Mouse (Mus musculus) intestine, embryonic 16.5 days (tissue): ENCODE measurements around the gene Zfp219. TPM values are rescaled to one million over a fixed set of nuclear protein-coding genes. Genes with fewer than 3 reads are reported as not detected.
"Not testable (repeated sequence)": the region's sequence is repeated elsewhere in the genome, so short reads cannot be mapped to it uniquely, and the experiment has no call there.

ENCODE experiments used
- ATAC-seq: fragments of 200-750 bp; cut with Nextera tagmentation; 2 replicates; pipeline ENCODE4 v1.8.0; 2017; ENCODE audit warnings: moderate TSS enrichment, moderate library complexity
- H3K27ac ChIP-seq: fragments of 300-500 bp; sonication (generic); 2 replicates; pipeline ENCODE4 v1.5.1; 2014; ENCODE audit warnings: mild to moderate bottlenecking, low read length
- H3K27me3 ChIP-seq: fragments of 300-500 bp; sonication (generic); replicated peaks from 2 replicates; pipeline ENCODE4 v1.6.1; 2014; ENCODE audit warnings: low read length, control low read depth, mixed read lengths; ENCODE audit not compliant: control insufficient read depth, insufficient read depth
- H3K36me3 ChIP-seq: fragments of 300-500 bp; sonication (generic); 2 replicates; pipeline ENCODE4 v1.6.1; 2014; ENCODE audit warnings: low read length, control low read depth; ENCODE audit not compliant: control insufficient read depth, insufficient read depth
- H3K4me1 ChIP-seq: fragments of 300-500 bp; sonication (generic); 2 replicates; pipeline ENCODE4 v1.6.1; 2014; ENCODE audit warnings: low read length, control low read depth, mixed read lengths; ENCODE audit not compliant: control insufficient read depth, insufficient read depth
- H3K4me2 ChIP-seq: fragments of 300-500 bp; sonication (generic); 2 replicates; pipeline ENCODE4 v1.6.1; 2014; ENCODE audit warnings: low read depth, low read length, control low read depth
- H3K4me3 ChIP-seq: fragments of 300-500 bp; sonication (generic); 2 replicates; pipeline ENCODE4 v1.5.1; 2014; ENCODE audit warnings: mild to moderate bottlenecking, low read length
- H3K9ac ChIP-seq: fragments of 300-500 bp; sonication (generic); 2 replicates; pipeline ENCODE4 v1.6.1; 2014; ENCODE audit warnings: low read depth, low read length
- H3K9me3 ChIP-seq: fragments of 300-500 bp; sonication (generic); 2 replicates; pipeline ENCODE4 v1.6.1; 2016; ENCODE audit warnings: low read length, control low read depth; ENCODE audit not compliant: control insufficient read depth
- WGBS: fragments of 180-500 bp; shearing (Covaris S2); extraction: QIAGEN DNeasy Blood & Tissue Kit; methylation state at CpG from one replicate; pipeline ENCODE4 v1.1.7; 2014; 5-methylcytosine and 5-hydroxymethylcytosine counted together
- polyA plus RNA-seq: library from polyadenylated mRNA; unstranded; fragments of >200 nt; fragmentation: Nextera tagmentation; extraction: Ambion mirVana; gene quantifications from 2 replicates; pipeline ENCODE4 v1.2.1, GENCODE M21; 2015

Gene Zfp219
- 19.7 and 20.5 TPM in 2 replicates for polyA plus RNA-seq

GRCm38 (mm10) chr14:52020486-52021137 lies at the start of gene Zfp219:
Gene Zfp219 (minus strand): TSS chr14:52020733.
- H3K36me3 ChIP-seq = no peaks in the 10 kb centered on the region
- H3K4me2 ChIP-seq = peak within 1 kb of the TSS; percentile 71
- H3K27me3 ChIP-seq = no peaks in the 10 kb centered on the region
- H3K27ac ChIP-seq = peak within 1 kb of the TSS; percentile 99
- H3K4me1 ChIP-seq = peaks cover 32% of the 10 kb centered on the region
- H3K4me3 ChIP-seq = peak within 1 kb of the TSS; percentile 67
- H3K9me3 ChIP-seq = no peaks in the 10 kb centered on the region
- peak; percentile 68 for ATAC-seq
- peak within 1 kb of the TSS; percentile 93 for H3K9ac ChIP-seq
- 7% methylated on average over 15 of the region's 15 CpGs for WGBS

DNA sequence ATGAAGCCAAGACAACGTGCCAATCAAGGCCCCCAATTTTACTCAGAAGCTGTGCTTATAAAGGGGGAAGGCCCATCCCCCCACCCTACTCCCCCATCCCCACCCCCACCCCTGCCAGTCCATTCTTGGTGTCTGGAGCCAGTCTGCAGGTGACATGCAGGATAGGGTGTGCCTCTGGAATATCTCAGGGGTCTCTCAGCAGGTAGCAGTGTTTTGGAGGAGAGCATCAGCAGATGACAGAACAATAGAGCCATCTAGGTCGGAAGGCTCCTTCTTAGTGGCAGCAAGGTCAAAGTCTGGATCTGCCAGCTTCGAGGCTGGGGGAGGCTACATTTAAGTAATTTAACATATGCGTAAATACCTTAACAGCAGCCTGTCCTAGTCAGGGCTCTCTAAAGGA lies 45.6 kb upstream of the Zfp219 start:
- H3K27ac ChIP-seq = no peak overlapping the region
- 54% methylated on average over 4 of the region's 4 CpGs for WGBS
- no peaks in the 10 kb centered on the region for H3K9me3 ChIP-seq
- no peak for ATAC-seq
- H3K4me1 ChIP-seq = no peaks in the 10 kb centered on the region
- no peak overlapping the region for H3K4me3 ChIP-seq
- no peaks in the 10 kb centered on the region for H3K27me3 ChIP-seq
- H3K36me3 ChIP-seq = no peaks in the 10 kb centered on the region
- no peak overlapping the region for H3K9ac ChIP-seq
- H3K4me2 ChIP-seq = no peak overlapping the region

DNA sequence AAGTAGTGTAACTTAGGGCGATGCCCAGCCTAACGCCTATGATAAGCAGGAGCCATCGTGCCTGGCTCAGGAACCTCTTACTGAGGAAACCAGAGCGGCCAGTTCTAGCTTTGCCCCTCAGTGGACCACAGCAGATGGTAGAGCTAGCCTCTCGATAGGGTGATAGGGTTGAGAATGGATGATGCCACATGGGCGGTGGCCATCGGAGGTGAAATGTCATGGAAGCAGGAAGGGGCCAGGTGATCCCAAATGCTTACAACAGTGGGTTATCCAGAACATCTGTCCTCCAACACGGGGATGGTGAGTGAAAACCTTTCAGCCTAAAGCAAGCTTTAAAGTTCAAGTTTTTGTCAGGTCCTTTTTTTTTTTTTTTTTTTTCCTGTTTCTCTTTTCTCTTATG lies 41.3 kb upstream of the Zfp219 start:
- no peaks in the 10 kb centered on the region for H3K9me3 ChIP-seq
- H3K27ac ChIP-seq = no peak overlapping the region
- no peak overlapping the region for H3K9ac ChIP-seq
- H3K36me3 ChIP-seq = no peaks in the 10 kb centered on the region
- no peak overlapping the region for H3K4me3 ChIP-seq
- no peak for ATAC-seq
- no peaks in the 10 kb centered on the region for H3K27me3 ChIP-seq
- WGBS = 87% methylated on average over 8 of the region's 8 CpGs
- H3K4me2 ChIP-seq = no peak overlapping the region
- no peaks in the 10 kb centered on the region; the same call in 1 of the 2 replicates for H3K4me1 ChIP-seq

DNA sequence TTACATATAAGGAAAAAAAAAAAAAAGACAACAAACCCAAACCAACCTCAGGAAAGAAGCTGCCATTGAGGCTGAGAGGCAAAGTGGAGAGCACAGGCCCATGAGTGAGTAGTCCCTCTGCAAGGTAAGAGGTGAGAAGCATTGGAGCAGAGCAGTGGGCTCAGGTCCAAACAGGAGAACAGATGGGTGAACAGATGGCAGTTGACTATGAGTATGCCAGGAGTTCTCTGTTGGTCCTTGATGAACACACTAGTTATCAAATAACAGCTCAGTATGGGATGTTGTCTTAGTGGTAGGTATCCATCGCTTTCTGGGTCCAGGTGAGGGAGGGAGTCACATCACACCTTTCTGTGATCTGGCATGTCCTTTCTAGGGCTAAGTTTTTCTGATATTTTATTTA lies 40.3 kb upstream of the Zfp219 start:
- Histone ChIP-seq H3K9ac (no peak overlapping the region), H3K27me3 (no peaks in the 10 kb centered on the region), H3K4me1 (no peaks in the 10 kb centered on the region; the same call in 1 of the 2 replicates), H3K9me3 (no peaks in the 10 kb centered on the region), H3K4me3 (no peak overlapping the region), H3K36me3 (no peaks in the 10 kb centered on the region), H3K4me2 (no peak overlapping the region), H3K27ac (no peak overlapping the region)
- ATAC-seq = no peak
- 78% methylated on average over 1 of the region's 1 CpGs for WGBS

DNA sequence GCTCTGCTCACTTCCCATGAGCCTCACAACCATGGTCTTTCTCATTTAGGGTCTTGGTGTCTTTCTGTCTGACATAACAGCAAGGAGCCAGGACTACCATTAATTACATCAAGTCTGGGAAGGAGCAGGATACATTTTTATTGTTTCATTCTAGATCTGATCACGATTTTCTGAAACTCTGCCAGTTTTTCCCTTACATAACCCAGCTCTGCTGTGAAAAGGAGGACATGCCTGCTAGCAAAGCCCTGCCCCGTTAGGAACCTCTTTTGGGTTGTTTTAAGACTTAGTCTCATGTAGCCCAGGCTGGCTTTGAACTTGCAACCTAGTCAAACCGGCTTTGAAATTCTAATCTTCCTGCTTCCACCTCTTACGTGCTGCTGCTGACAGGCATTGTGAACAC lies 39.4 kb upstream of the Zfp219 start:
- no peak for ATAC-seq

GRCm38 (mm10) chr14:52052720-52053119 lies 32.2 kb upstream of the Zfp219 start:
- not testable (repeated sequence) for H3K9me3 ChIP-seq, ATAC-seq, H3K4me2 ChIP-seq, H3K27me3 ChIP-seq, H3K36me3 ChIP-seq, H3K27ac ChIP-seq, H3K4me1 ChIP-seq, H3K4me3 ChIP-seq, H3K9ac ChIP-seq
- 87% methylated on average over 3 of the region's 3 CpGs for WGBS

More for the DNA sequence above, 39.4 kb upstream of the Zfp219 start:
- Histone ChIP-seq H3K27me3 (no peaks in the 10 kb centered on the region), H3K9ac (no peak overlapping the region), H3K4me1 (no peaks in the 10 kb centered on the region; the same call in 1 of the 2 replicates), H3K9me3 (no peaks in the 10 kb centered on the region), H3K4me2 (no peak overlapping the region), H3K36me3 (no peaks in the 10 kb centered on the region), H3K27ac (no peak overlapping the region), H3K4me3 (no peak overlapping the region)
- WGBS = 56% methylated on average over 4 of the region's 4 CpGs

GRCm38 (mm10) chr14:52045966-52046565 lies 25.5 kb upstream of the Zfp219 start:
- no peak overlapping the region for H3K4me2 ChIP-seq
- WGBS = 79% methylated on average over 9 of the region's 9 CpGs
- H3K27ac ChIP-seq = no peak overlapping the region
- no peaks in the 10 kb centered on the region for H3K9me3 ChIP-seq
- no peaks in the 10 kb centered on the region for H3K36me3 ChIP-seq
- no peak for ATAC-seq
- no peaks in the 10 kb centered on the region for H3K27me3 ChIP-seq
- no peak overlapping the region for H3K9ac ChIP-seq
- H3K4me1 ChIP-seq = no peaks in the 10 kb centered on the region
- no peak overlapping the region for H3K4me3 ChIP-seq

DNA sequence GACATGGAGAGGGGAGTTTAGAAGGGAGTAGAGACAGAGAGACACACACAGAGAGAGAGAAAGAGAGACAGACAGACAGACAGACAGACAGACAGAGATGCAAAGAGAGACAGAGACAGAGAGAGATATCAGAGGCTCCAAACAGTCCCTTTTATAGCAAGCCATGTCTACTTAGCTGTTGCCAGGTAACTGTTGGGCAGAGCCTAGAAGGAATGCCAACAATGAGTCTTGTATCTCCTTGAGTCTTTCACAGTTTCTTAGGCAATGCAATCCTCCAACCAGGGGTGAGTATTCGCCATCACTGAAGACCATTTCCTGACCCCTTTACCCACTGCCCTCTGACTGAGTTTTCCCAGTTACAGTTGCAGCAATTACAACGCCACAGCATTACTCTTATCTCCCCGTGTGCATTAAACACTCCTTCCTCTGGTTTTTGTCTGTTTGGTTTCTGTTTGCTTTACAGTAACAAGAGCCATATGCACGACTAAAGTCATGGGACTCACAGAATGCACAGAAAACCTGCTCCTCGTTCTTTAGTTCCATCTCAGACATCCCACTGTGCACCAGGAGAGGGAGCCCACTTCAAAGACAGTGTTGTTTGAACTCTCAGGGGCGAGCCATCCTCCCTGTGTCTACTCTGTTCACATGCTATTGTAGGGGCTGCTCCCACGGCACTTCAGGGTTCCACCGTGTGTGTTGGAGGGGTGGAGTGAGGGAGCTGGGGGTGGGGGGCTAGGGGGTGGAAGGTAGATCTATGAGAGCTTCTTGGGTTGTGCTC lies 24.6 kb upstream of the Zfp219 start:
- no peak overlapping the region for H3K4me3 ChIP-seq
- WGBS = 7% methylated on average over 8 of the region's 8 CpGs

DNA sequence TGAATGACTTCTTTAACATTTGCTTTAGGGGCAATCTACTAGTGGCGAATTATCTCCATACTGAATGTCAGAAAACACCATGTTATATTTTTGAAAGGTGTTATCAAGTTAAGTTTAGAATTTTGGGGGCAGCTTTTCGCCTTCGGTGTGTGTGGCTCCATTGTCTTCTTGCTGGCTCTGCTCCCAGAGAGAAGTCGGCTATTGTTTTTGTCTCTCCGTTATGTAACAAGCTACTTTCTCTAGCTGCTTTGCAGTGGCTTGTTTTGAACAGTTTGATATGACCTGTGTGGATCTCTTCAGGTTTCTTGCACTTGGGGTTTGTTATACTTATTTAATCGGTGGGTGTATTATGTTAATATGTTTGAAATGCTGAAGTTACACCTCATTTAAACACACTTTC lies 22.9 kb upstream of the Zfp219 start:
- ATAC-seq = no peak
- Histone ChIP-seq H3K27ac (no peak overlapping the region), H3K9me3 (no peaks in the 10 kb centered on the region), H3K36me3 (no peaks in the 10 kb centered on the region), H3K4me1 (peaks cover 3% of the 10 kb centered on the region; the same call in 1 of the 2 replicates), H3K4me3 (no peak overlapping the region), H3K4me2 (no peak overlapping the region), H3K9ac (no peak overlapping the region), H3K27me3 (no peaks in the 10 kb centered on the region)
- WGBS = 77% methylated on average over 6 of the region's 6 CpGs

More for the DNA sequence above, 24.6 kb upstream of the Zfp219 start:
- ATAC-seq = peak; percentile 81
- no peaks in the 10 kb centered on the region for H3K36me3 ChIP-seq
- no peaks in the 10 kb centered on the region for H3K9me3 ChIP-seq
- no peaks in the 10 kb centered on the region for H3K27me3 ChIP-seq
- no peak overlapping the region for H3K27ac ChIP-seq
- no peaks in the 10 kb centered on the region for H3K4me1 ChIP-seq
- H3K9ac ChIP-seq = no peak overlapping the region
- H3K4me2 ChIP-seq = no peak overlapping the region
